Mouse (Mus musculus) stomach, postnatal 0 days (tissue): Measurements from ENCODE around the gene Bloc1s4.

ENCODE experiments used
- CTCF ChIP-seq: IDR thresholded peaks from 2 replicates; pipeline ENCODE4 v1.5.1; 2016; ENCODE audit warnings: antibody characterized with exemption, low read depth, mild to moderate bottlenecking, moderate library complexity
- EP300 ChIP-seq: optimal IDR thresholded peaks from 2 replicates; pipeline ENCODE3; 2016; ENCODE audit warnings: antibody characterized with exemption

DNA sequence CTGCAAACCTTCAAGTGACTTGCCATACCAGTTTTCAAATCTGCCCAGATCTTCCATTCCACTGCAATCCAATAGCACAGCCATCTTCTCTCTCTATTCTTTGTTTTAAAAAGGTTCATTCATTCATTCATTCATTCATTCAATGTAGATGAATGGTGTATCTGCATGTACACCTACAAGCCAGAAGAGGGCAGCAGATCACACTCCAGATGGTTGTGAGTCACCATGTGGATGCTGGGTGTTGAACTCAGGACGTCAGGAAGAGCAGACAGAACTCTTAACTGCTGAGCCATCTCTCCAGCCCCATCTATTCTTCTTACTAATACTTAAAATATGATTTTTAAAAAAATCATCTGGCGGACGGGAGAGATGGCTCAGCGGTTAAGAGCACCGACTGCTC is 8.6 kb upstream of the Bloc1s4 start:
- TF ChIP-seq EP300 (no peak), CTCF (peak; percentile 65)
